Mouse (Mus musculus): ENCODE data around the gene Atp11a. TPM values are rescaled to one million over a fixed set of nuclear protein-coding genes. Genes with fewer than 3 reads are reported as not detected.

The Atp11a gene
- polyA plus RNA-seq, 1 experiment from 2014 or later: 17.0 TPM

GRCm38 (mm10) chr8:12773914-12774313 is 17.1 kb downstream of the Atp11a start:
- 0 out of 2 replicates have a peak, but pooled peaks have one; percentile 40 for ATAC-seq (replicated peaks; ENCODE audit: low FRiP score)
- H3K9ac ChIP-seq: no peak overlapping the region
- peak overlapping the region; percentile 11; the same call in 1 of the 2 replicates for H3K27ac ChIP-seq

GRCm38 (mm10) chr8:12774872-12775298 is 18.1 kb downstream of the Atp11a start:
- Histone ChIP-seq H3K4me2 (no peak overlapping the region), H3K9ac (no peak overlapping the region), H3K4me3 (replicated peaks) (no peak overlapping the region), H3K27ac (no peak overlapping the region), H3K36me3 (no peaks in the 10 kb centered on the region), H3K4me1 (peaks cover 42% of the 10 kb centered on the region), H3K9me3 (replicated peaks) (no peaks in the 10 kb centered on the region), H3K27me3 (no peaks in the 10 kb centered on the region)
- 51% methylated on average over 4 of the region's 4 CpGs for WGBS
- ATAC-seq (replicated peaks; ENCODE audit: low FRiP score): no peak

More at GRCm38 (mm10) chr8:12773914-12774313, 17.1 kb downstream of the Atp11a start:
- Histone ChIP-seq H3K4me2 (no peak overlapping the region), H3K4me1 (peaks cover 37% of the 10 kb centered on the region), H3K27me3 (no peaks in the 10 kb centered on the region), H3K4me3 (replicated peaks) (no peak overlapping the region), H3K36me3 (no peaks in the 10 kb centered on the region), H3K9me3 (replicated peaks) (no peaks in the 10 kb centered on the region)
- 60% methylated on average over 4 of the region's 4 CpGs for WGBS

GRCm38 (mm10) chr8:12775302-12775975 is 18.6 kb downstream of the Atp11a start:
- no peak overlapping the region for H3K27ac ChIP-seq
- H3K27me3 ChIP-seq: no peaks in the 10 kb centered on the region
- ATAC-seq (replicated peaks; ENCODE audit: low FRiP score): no peak
- H3K9ac ChIP-seq: no peak overlapping the region
- WGBS: 73% methylated on average over 9 of the region's 9 CpGs
- H3K9me3 ChIP-seq (replicated peaks): no peaks in the 10 kb centered on the region
- no peak overlapping the region for H3K4me3 ChIP-seq (replicated peaks)
- H3K4me1 ChIP-seq: peaks cover 42% of the 10 kb centered on the region
- H3K4me2 ChIP-seq: no peak overlapping the region
- H3K36me3 ChIP-seq: no peaks in the 10 kb centered on the region

GRCm38 (mm10) chr8:12776166-12776565 is 19.4 kb downstream of the Atp11a start:
- Histone ChIP-seq H3K9ac (no peak overlapping the region), H3K36me3 (no peaks in the 10 kb centered on the region), H3K27ac (no peak overlapping the region), H3K4me1 (peaks cover 42% of the 10 kb centered on the region), H3K27me3 (no peaks in the 10 kb centered on the region), H3K4me3 (replicated peaks) (no peak overlapping the region), H3K9me3 (replicated peaks) (no peaks in the 10 kb centered on the region), H3K4me2 (no peak overlapping the region)
- WGBS: 72% methylated on average over 10 of the region's 10 CpGs
- no peak for ATAC-seq (replicated peaks; ENCODE audit: low FRiP score)

GRCm38 (mm10) chr8:12777171-12777570 is 20.4 kb downstream of the Atp11a start:
- Histone ChIP-seq H3K4me1 (peaks cover 42% of the 10 kb centered on the region), H3K27me3 (no peaks in the 10 kb centered on the region)
- no peak for ATAC-seq (replicated peaks; ENCODE audit: low FRiP score)

GRCm38 (mm10) chr8:12779541-12779940 is 22.7 kb downstream of the Atp11a start:
- Histone ChIP-seq H3K4me2 (no peak overlapping the region), H3K36me3 (0 out of 2 replicates have a peak, but pooled peaks cover 3% of the 10 kb centered on the region), H3K4me3 (replicated peaks) (no peak overlapping the region), H3K27ac (no peak overlapping the region), H3K9ac (no peak overlapping the region), H3K27me3 (no peaks in the 10 kb centered on the region), H3K4me1 (peaks cover 33% of the 10 kb centered on the region), H3K9me3 (replicated peaks) (no peaks in the 10 kb centered on the region)
- ATAC-seq (replicated peaks; ENCODE audit: low FRiP score): no peak
- WGBS: 85% methylated on average over 4 of the region's 4 CpGs

More at GRCm38 (mm10) chr8:12777171-12777570, 20.4 kb downstream of the Atp11a start:
- Histone ChIP-seq H3K4me3 (replicated peaks) (no peak overlapping the region), H3K27ac (no peak overlapping the region), H3K9me3 (replicated peaks) (no peaks in the 10 kb centered on the region), H3K9ac (no peak overlapping the region), H3K4me2 (no peak overlapping the region), H3K36me3 (no peaks in the 10 kb centered on the region)
- WGBS: 59% methylated on average over 5 of the region's 5 CpGs

GRCm38 (mm10) chr8:12785508-12785907 is 28.7 kb downstream of the Atp11a start:
- Histone ChIP-seq H3K4me3 (replicated peaks) (no peak overlapping the region), H3K4me2 (no peak overlapping the region), H3K9me3 (replicated peaks) (no peaks in the 10 kb centered on the region), H3K9ac (no peak overlapping the region), H3K36me3 (0 out of 2 replicates have a peak, but pooled peaks cover 3% of the 10 kb centered on the region), H3K27ac (no peak overlapping the region), H3K4me1 (peaks cover 34% of the 10 kb centered on the region), H3K27me3 (no peaks in the 10 kb centered on the region)
- ATAC-seq (replicated peaks; ENCODE audit: low FRiP score): no peak
- WGBS: 58% methylated on average over 8 of the region's 8 CpGs

- no peak overlapping the region for H3K9ac ChIP-seq
- 0 out of 2 replicates have a peak, but pooled peaks cover 3% of the 10 kb centered on the region for H3K36me3 ChIP-seq
- 80% methylated on average over 14 of the region's 14 CpGs for WGBS
- no peak overlapping the region for H3K4me2 ChIP-seq
- no peak for ATAC-seq (replicated peaks; ENCODE audit: low FRiP score)
- no peak overlapping the region for H3K4me3 ChIP-seq (replicated peaks)
- H3K9me3 ChIP-seq (replicated peaks): no peaks in the 10 kb centered on the region
- no peak overlapping the region for H3K27ac ChIP-seq
- H3K4me1 ChIP-seq: peaks cover 34% of the 10 kb centered on the region
- H3K27me3 ChIP-seq: no peaks in the 10 kb centered on the region
Measured at GRCm38 (mm10) chr8:12786261-12786957, 29.6 kb downstream of the Atp11a start.

GRCm38 (mm10) chr8:12786958-12787301 is 30.1 kb downstream of the Atp11a start:
- Histone ChIP-seq H3K27ac (no peak overlapping the region), H3K27me3 (no peaks in the 10 kb centered on the region), H3K36me3 (0 out of 2 replicates have a peak, but pooled peaks cover 3% of the 10 kb centered on the region), H3K4me1 (peaks cover 34% of the 10 kb centered on the region), H3K9ac (no peak overlapping the region), H3K4me3 (replicated peaks) (no peak overlapping the region), H3K9me3 (replicated peaks) (no peaks in the 10 kb centered on the region), H3K4me2 (no peak overlapping the region)
- no peak for ATAC-seq (replicated peaks; ENCODE audit: low FRiP score)
- WGBS: 77% methylated on average over 12 of the region's 12 CpGs

- H3K27ac ChIP-seq: no peak overlapping the region
- peaks cover 34% of the 10 kb centered on the region for H3K4me1 ChIP-seq
- H3K36me3 ChIP-seq: 0 out of 2 replicates have a peak, but pooled peaks cover 3% of the 10 kb centered on the region
- ATAC-seq (replicated peaks; ENCODE audit: low FRiP score): peak; percentile 61
- H3K4me2 ChIP-seq: no peak overlapping the region
- no peak overlapping the region for H3K9ac ChIP-seq
- no peak overlapping the region for H3K4me3 ChIP-seq (replicated peaks)
- H3K9me3 ChIP-seq (replicated peaks): no peaks in the 10 kb centered on the region
- 40% methylated on average over 8 of the region's 8 CpGs for WGBS
- no peaks in the 10 kb centered on the region for H3K27me3 ChIP-seq
Measured at GRCm38 (mm10) chr8:12787427-12787826, 30.6 kb downstream of the Atp11a start.

GRCm38 (mm10) chr8:12788695-12789094 is 31.9 kb downstream of the Atp11a start:
- H3K36me3 ChIP-seq: no peaks in the 10 kb centered on the region
- no peaks in the 10 kb centered on the region for H3K27me3 ChIP-seq
- no peak overlapping the region for H3K4me3 ChIP-seq (replicated peaks)
- H3K27ac ChIP-seq: peak overlapping the region; percentile 67; the same call in 1 of the 2 replicates
- H3K4me1 ChIP-seq: peaks cover 34% of the 10 kb centered on the region
- H3K4me2 ChIP-seq: no peak overlapping the region
- H3K9me3 ChIP-seq (replicated peaks): no peaks in the 10 kb centered on the region
- no peak overlapping the region for H3K9ac ChIP-seq
- 47% methylated on average over 9 of the region's 9 CpGs for WGBS
- no peak for ATAC-seq (replicated peaks; ENCODE audit: low FRiP score)

GRCm38 (mm10) chr8:12795011-12795671 is 38.3 kb downstream of the Atp11a start:
- H3K4me2 ChIP-seq: no peak overlapping the region
- H3K4me3 ChIP-seq (replicated peaks): no peak overlapping the region
- H3K36me3 ChIP-seq: no peaks in the 10 kb centered on the region
- ATAC-seq (replicated peaks; ENCODE audit: low FRiP score): no peak
- no peak overlapping the region for H3K27ac ChIP-seq
- H3K4me1 ChIP-seq: peaks cover 11% of the 10 kb centered on the region
- H3K9me3 ChIP-seq (replicated peaks): no peaks in the 10 kb centered on the region
- no peak overlapping the region for H3K9ac ChIP-seq
- H3K27me3 ChIP-seq: no peaks in the 10 kb centered on the region
- WGBS: 80% methylated on average over 5 of the region's 5 CpGs
